Mouse (Mus musculus): Measurements from ENCODE around the gene Cfap299. TPM values are rescaled to one million over a fixed set of nuclear protein-coding genes. Genes with fewer than 3 reads are reported as not detected.

The Cfap299 gene
- total RNA-seq, 2 experiments from 2014 or later = not detected

DNA sequence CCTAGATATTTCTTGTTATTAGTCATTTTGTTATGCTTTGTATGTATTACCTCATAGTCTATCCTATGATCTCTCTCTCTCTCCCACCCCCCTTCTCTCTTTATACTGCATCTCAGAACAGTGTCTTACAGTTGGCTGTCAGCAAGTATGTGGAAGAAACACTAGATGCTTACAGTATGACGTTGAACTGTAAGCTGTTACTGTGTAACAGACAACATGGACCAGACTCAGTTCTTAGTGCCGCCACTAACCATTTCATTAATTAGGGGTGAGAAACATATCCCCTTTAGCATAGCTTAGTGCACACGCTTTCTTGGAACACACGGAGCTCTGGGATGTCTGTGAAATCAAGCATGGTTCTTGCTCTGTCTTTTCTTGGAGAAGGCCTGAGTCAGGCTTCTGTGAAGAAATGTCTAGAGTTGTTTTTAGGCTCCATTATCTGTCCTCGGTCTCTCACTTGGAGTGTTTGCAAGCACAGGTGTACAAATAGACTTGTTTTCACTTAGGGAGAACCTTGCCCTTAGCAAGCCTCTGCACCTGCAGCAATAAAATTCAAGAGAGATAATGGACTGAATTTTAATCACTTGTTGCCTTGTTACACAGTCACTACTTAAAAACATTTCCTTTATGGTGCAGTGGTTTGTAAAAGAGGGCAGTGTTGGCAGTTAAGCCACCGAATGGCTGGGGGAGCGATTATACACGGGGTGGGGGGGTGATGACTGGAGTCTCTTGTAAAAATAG is 47.1 kb downstream of the Cfap299 start:
- ATAC-seq (ENCODE audit: poor library complexity, severe bottlenecking) = no peak

DNA sequence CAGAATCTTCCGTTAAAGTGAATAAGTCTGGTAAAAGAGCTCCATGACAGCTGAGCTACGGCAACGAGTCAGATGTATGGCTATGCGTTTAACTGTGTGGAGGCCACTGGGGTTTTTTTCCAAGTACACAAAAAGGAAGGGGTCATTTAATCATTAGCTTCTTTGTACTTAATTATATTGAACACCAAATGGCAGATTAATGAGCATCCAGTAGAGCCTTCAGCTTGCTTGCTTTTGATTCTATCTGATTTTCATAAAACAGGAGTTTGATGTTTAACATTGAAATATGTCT is 47.6 kb downstream of the Cfap299 start:
- no peak for ATAC-seq (ENCODE audit: poor library complexity, severe bottlenecking)

DNA sequence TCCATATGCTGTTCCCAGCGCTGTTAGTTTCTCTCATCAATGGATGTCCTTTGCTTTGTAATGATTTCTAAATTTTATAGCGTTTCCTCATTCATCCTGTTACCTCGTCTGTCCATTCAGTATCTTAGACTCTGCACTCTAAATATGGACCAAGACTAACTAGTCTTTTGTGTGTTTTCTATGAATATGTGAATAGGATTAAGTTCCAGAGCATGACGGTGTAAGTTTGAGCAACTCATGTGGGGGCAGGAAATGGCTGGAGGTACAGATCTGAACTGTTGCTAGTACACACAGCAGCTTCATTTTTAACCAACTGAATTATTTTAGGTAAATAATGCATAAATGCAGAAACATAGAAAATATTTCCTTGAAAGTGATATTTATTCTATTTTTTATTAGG is 51.3 kb downstream of the Cfap299 start:
- no peak for ATAC-seq (ENCODE audit: poor library complexity, severe bottlenecking)

DNA sequence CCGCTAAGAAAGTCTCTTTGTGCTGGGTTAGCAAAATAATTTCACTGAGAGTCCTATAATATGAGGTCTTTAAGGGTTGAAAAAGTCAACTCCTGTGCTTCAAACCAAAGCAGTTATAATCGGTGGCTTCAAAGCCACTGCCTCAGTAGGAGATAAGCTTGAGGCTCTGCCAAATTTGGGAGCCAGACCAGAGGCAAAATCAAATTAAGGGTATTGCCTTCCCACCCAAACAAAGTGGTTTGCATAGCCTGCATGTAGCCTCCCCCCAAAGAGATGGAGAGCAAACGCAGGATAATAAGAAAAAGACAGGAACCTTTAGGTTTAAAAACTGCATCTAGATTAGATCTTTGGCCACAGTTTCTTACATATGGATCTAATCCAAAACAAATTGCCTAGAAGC is 58.0 kb downstream of the Cfap299 start:
- no peak for ATAC-seq (ENCODE audit: poor library complexity, severe bottlenecking)

DNA sequence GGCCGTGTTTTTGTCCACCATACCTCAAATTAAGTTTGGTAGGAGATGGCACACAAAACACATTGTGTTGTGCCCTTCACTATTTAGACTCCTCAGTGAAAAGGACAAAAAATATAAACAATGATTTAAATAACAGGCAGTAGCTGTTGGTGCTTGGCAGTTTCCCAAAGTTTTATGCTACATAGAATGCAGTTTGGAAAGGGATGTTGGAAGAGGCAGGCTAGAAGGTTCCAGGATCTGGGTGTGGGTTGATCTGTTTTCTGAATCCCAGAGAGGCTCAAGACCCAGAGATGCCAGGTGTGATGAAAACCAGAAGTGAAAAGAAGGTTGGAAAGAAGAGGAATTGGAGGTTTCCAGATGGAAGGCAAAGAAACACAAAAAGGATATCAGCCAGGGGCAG is 73.1 kb downstream of the Cfap299 start:
- no peak for ATAC-seq (ENCODE audit: poor library complexity, severe bottlenecking)

DNA sequence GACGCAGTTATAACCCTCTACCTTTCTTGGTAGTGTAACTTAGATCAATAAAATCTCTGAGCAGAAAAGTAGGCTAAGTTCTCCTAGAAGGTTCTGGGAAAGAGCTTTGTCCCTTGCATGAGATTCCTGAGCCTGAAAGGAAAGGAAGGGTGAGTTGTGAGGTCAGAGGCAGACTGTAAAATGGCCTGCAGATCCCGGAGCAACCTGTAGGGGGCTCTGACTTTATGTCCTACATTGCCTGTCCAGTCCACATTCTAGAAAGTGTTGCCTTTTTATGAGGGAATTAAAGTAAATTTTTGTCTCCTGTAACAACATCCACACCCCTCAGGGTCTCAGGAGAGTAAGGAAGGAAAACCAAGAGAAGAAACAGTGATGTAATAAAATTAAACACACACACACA is 81.0 kb downstream of the Cfap299 start:
- no peak for ATAC-seq (ENCODE audit: poor library complexity, severe bottlenecking)

DNA sequence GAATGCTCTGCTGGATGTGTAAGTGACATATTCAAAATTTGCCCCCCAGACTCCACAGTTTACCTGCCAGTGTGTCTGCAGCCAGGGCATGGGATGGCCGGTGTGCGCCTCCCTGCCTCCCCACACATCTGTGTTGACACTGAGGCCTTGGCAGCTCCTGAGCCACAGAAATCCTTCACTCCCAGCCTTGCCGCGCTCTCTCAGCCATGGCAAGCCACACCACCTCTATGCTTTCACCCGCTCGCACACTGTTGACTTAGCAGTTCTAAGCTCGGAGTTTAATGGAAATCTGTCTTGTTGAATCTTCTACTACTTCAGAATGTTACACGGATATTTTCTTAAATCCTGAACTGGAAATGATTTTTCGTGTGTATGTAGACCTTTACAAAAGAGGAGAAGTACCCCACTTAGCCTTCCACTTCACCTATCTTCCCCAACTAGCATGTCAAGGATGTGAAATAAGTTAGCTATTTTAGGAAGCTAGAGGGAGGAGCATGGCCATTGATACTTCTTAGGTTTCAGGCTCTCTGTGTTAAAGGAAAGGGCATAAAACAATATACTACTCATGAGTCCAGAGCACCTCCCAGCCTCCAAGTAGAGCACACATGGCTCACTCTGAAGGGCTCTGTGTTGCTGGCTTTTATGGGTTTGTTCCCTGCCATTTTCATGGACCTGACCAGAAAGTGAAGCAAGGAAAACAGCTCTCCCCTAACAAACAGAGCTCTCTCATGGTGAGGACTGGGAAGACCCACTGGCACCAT is 87.5 kb downstream of the Cfap299 start:
- ATAC-seq (ENCODE audit: poor library complexity, severe bottlenecking) = no peak

DNA sequence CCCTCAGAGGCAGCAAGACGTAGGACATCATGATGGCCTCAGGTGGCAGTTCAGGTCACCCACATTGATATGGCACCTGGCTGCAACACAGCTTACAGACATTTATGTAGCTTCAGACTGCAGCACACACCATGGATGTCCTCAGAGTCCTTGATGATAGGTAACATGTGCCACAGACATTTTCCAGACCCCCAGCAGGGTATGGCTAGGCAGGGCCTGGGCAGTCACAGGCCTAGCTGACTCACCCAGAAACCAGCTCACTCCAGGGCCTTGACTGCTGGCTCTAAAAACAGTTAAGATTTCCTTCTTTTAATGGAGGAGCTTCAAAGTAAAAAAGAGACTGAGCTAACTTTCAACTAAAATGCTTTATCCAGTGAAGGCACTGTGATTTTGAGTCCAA is 95.9 kb downstream of the Cfap299 start:
- no peak for ATAC-seq (ENCODE audit: poor library complexity, severe bottlenecking)

DNA sequence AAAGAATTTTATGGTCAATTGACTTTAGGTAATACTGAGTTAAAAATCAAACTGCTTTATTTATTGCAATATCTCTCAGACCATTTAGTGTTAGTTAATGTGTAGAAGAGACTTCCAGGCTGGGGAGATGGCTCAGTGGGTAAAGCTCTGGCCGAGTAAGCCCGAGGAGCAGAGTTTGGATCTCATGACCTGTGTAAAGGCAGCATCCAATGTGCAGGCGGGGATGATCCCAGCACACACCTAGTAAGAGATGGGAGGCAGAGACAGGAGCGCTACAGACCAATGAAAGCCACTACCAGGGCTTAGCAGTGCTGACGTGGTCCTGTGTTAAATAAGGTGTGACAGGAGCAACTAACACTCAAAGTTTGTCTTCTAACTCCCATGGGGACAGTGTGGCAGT is 97.0 kb downstream of the Cfap299 start:
- no peak for ATAC-seq (ENCODE audit: poor library complexity, severe bottlenecking)

DNA sequence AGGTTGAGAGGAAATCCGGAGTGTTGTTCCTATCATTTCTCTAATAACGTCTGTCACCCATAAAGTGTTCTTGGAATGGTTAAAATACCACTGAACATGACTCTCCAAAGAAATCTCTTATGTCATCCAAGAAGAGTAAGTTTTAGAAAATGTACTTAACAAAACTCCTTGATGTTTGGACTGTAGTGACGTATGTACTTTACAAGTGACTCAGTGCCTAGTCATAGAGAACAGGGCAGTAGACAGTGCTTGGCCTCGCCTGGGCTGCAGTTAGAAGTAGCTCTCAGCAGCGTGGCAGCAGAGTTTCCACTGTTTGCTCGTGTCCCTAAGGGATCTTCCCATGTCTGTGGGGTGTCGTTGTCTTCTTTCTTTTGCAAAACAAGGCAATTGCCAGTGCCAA is 101.0 kb downstream of the Cfap299 start:
- ATAC-seq (ENCODE audit: poor library complexity, severe bottlenecking) = no peak

DNA sequence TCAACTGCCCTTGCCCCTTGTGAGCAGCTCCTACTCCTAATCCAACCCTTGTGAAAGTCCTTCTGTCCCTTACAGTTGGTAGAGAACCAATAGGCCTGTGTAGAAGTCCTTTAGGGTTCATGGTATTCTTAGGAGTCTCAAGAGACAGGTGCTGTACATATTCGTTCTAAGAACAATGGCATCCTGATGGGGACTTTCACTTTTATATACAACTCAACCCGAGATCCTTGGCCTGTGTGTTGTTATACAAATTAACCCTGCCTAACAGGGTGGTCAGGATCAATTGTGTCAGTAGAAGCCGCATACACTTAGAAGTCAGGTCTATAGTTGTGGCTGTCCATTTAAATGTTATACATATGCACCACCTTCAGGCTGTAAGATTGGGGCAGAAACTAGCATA is 109.6 kb downstream of the Cfap299 start:
- ATAC-seq (ENCODE audit: poor library complexity, severe bottlenecking) = no peak

DNA sequence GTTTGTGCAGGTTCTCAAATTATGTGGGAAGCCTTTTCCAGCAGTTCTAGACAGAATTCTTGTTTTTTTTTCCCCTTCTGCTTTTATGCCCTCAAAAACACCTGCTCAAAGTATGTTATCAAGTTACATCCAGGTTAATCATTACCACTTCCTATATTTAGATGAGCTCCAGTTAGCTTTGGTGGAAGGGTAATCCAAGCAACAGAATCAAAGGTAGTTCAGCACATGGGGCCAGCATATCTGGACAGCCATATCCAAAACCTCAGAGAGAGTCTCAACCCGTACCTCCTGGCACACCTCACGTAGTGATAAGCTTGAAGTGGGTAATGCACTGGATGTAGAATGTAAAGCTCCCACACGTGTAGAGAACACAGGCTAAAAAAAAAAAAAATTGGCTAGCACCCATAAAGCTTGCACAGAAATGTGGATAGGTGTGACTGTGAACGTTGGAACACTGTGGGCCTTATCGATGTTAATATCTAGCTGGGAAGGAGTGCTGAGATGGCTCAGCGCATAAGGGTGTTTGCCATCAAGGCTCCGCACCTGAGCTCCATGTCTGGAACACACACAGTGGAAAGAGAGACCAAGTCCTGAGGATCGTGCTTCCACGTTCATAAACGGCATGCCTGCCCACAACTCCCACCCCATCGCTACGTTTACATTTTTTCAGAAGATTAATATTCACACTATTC is 117.8 kb downstream of the Cfap299 start:
- no peak for ATAC-seq (ENCODE audit: poor library complexity, severe bottlenecking)

DNA sequence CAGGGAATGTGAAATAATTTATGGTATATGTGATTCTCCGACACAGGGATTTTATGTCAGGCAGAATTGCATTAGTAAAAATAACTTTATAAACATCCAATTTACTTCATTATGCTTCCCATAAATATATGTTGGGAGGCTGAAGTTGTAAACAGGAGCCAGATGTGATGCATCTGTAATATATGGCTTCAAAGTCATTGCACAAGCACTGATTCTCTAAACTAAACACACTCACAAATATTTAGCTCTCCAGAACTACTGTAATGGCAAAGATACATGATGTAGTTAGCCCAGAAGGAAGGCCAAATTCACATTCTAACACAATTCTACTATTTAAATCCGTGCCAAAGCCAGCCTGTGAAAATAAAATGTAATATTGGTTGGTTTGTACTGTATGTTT is 120.8 kb downstream of the Cfap299 start:
- ATAC-seq (ENCODE audit: poor library complexity, severe bottlenecking) = no peak

DNA sequence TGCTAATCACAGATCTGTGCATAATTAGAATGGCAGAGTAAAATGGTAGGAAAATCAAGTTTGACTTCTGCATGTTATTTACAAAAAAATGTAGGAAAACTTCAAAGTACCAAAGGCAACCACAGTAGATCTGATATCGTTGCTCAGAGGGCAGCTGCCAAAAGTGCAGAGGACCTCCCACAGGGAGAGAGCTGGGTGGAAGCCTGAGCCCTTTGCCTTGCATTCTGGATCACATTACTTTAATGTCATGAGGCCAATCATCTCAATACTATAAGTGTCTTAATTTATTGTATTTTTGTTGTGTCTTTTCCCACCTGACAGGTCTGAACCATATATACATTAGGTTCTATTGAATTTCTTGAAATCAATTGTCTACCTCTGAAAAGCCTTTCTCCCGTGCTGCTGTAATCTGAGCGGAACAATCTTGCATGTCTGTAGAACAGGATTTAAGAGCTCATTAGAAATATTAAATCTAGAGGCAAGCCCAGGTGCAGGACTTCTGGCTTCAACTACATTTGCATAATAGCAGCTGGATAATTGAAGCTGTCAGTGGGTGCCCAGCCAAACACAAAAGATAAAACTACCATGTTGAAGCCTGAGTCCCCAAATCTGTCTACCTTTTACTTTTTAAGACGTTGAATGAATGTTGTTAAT is 137.9 kb downstream of the Cfap299 start:
- no peak for ATAC-seq (ENCODE audit: poor library complexity, severe bottlenecking)

DNA sequence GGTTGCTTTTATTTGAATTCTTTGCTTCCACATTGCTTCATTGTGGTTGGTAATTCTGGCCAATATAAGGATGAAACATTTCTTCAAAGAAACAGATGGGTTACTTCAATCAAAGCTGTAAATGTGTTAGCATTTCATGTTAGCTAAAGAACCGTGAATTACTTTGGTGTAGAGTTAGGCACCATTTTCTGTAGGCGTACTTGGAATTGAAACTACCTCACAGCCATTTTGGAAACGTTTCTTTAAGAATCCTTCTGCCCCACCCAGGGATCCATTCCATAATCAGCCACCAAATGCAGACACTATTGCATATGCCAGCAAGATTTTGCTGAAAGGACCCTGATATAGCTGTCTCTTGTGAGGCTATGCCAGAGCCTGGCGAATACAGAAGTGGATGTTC is 140.9 kb downstream of the Cfap299 start:
- ATAC-seq (ENCODE audit: poor library complexity, severe bottlenecking) = no peak

DNA sequence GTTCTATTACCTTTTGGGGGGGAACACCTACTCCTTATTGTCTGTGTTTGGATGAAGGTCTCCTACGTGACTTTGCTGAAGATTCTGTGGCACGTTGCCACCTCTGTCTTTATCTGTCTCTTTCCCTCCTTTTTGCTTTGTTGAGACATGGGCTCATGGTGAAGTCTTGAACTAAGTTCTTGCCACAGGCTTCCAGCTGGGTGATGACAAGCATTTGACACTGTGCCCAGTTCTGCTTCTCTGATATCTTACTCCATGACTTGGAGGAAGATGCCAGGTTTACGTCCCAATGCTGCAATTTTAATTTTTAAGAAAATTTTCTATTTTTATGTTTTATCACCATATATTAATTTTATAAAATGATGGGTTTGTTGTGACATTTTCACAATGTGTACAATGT is 147.4 kb downstream of the Cfap299 start:
- no peak for ATAC-seq (ENCODE audit: poor library complexity, severe bottlenecking)

DNA sequence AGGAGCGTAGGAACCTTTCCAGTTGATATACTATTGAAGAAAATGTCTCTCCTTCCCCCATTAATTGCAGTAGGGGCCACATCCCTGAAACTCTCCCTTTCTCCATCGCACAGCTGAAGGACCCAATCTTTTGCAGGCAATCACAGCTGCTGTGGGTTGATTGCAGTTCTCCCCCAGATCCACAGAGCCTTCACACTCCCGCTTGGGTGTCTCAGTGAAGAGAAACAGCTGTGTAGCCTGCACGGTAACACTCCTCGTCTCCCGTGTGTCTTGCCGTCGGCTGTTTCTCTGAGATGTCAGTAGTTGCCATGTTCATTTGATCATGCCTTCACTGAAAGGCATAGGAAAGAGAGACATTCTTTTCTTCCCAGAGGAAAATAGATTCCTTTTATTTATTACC is 148.2 kb downstream of the Cfap299 start:
- ATAC-seq (ENCODE audit: poor library complexity, severe bottlenecking) = no peak

DNA sequence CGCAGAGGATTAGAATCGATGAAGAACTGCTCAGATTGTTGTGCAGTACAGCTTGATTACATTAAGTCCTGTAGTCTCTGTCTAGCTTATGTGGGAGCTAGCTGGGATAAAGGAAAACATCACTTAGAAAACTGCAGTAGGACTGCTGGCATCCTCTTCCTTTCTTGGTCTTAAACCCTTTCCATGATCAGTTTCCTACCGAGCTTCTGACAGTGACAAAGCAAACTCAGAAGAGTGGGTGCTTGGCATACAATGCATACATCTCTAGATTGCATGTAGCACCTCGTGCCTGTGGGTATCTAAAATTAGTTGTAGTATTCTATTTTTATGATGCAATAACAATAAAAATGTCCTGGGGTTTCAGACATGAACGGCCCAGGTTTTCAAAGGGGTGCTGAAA is 154.4 kb downstream of the Cfap299 start:
- no peak for ATAC-seq (ENCODE audit: poor library complexity, severe bottlenecking)

DNA sequence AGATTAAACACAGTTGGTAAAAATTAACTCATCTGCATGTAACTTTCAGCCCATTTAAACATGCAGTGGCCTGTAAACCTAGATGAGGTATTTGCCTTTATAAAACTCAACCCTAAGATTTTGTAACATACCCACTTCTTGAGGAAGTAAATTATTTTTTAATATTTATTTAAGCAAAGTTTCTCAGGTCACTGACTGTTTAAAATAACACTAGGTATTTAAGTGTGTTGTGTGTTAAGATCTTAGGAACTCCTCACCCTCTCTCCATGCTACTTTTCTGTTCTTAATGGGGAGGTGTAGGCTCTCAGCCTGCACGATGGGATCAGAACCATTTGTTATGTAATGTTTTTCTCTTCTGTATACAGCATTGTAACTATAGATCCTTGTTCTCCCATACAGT is 156.1 kb downstream of the Cfap299 start:
- no peak for ATAC-seq (ENCODE audit: poor library complexity, severe bottlenecking)

DNA sequence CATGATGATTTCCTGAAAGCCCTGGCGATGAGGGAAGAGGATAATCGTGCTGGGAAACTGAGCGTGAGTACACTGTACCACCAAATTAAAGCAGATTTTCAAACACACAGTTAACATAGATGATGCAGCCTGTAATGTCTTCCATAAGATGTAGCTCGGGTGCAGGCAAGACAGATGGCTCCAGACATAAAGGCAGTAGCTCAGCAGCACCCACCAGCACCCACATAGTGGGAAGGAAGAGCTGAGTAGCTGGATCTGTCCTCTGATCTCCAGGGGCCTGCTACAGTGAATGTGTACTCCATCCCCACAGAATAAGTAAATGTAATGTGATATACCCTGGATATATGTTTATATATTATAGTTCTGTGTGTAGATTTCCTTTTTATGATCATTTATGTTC is 169.2 kb downstream of the Cfap299 start:
- no peak for ATAC-seq (ENCODE audit: poor library complexity, severe bottlenecking)

DNA sequence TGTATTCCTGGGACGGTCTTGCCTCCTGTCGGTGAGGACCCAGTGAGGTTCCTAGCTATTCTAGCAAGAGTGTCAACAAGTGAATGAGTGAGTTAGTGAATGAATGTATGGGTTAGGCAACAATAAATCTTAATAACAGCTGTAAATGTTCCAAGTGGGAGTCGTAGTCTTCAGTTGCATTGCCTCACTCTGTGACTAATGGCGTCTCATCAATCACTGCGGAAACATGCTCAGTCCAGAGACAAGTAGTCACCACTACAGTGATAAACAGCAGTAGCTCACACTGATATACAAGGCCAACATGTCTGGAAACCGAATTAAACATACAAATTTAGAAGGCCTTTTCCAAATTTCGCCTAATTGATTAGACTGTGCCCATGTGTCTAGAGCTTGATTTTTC is 187.1 kb downstream of the Cfap299 start:
- ATAC-seq (ENCODE audit: poor library complexity, severe bottlenecking) = no peak

DNA sequence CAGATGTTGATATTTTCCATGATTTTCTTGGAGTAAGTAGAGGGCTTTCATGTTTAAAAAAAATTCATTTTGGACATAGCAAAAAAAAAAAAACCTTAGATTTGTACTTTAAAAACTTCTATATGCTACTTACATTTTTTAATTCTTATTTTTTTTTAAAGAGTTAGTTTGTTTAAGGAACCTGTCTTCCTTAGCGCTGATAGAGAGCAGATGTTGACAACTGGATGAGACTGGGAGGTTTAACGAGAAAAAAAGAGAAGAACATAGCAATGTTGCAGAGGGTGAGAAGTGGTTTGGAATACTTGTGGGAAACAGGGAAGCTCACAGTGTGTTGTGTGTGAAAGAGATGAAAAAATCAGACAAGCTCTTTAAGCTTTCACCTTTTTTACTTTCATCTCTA is 191.0 kb downstream of the Cfap299 start:
- no peak for ATAC-seq (ENCODE audit: poor library complexity, severe bottlenecking)
